Mouse (Mus musculus): ENCODE measurements at regions not wholly inside any gene's neighbourhood (a gene's known extent, or its start where the extent isn't known, plus 50 kb on each side); places are given as distances from the start of the nearest gene placed in this dataset.

- Histone ChIP-seq H3K27ac (replicated peaks; ENCODE audit: low read depth, low read length) (no peak overlapping the region), H3K27me3 (ENCODE audit: control insufficient read depth, insufficient read depth, low read length) (no peaks in the 10 kb centered on the region), H3K9ac (replicated peaks; ENCODE audit: low read length) (no peak overlapping the region), H3K4me2 (ENCODE audit: low read depth, low read length) (no peak overlapping the region), H3K4me1 (ENCODE audit: control insufficient read depth, insufficient read depth, low read length) (peaks cover 3% of the 10 kb centered on the region; the same call in 1 of the 2 replicates), H3K9me3 (replicated peaks; ENCODE audit: control insufficient read depth, low read length) (no peaks in the 10 kb centered on the region), H3K4me3 (ENCODE audit: low read depth, low read length) (no peak overlapping the region), H3K36me3 (replicated peaks; ENCODE audit: control insufficient read depth, insufficient read depth, low read depth, low read length) (no peaks in the 10 kb centered on the region)
- DNase-seq (ENCODE audit: low spot score) (no peak), ATAC-seq (replicated peaks; ENCODE audit: insufficient number of reproducible peaks, low FRiP score, low TSS enrichment, low read depth) (no peak)
- 49% methylated on average over 6 of the region's 6 CpGs for WGBS
Measured at GRCm38 (mm10) chr9:35328503-35328902, 60.8 kb downstream of the Rpusd4 start.

GRCm38 (mm10) chr9:35330386-35330785 is 62.7 kb downstream of the Rpusd4 start:
- no peak overlapping the region for H3K4me3 ChIP-seq (ENCODE audit: low read depth, low read length)
- no peaks in the 10 kb centered on the region for H3K36me3 ChIP-seq (replicated peaks; ENCODE audit: control insufficient read depth, insufficient read depth, low read depth, low read length)
- WGBS: 87% methylated on average over 2 of the region's 2 CpGs
- no peaks in the 10 kb centered on the region for H3K9me3 ChIP-seq (replicated peaks; ENCODE audit: control insufficient read depth, low read length)
- no peak for DNase-seq (ENCODE audit: low spot score)
- H3K27ac ChIP-seq (replicated peaks; ENCODE audit: low read depth, low read length): peak overlapping the region; percentile 83
- ATAC-seq (replicated peaks; ENCODE audit: insufficient number of reproducible peaks, low FRiP score, low TSS enrichment, low read depth): no peak
- peaks cover 7% of the 10 kb centered on the region for H3K4me1 ChIP-seq (ENCODE audit: control insufficient read depth, insufficient read depth, low read length)
- no peak overlapping the region for H3K4me2 ChIP-seq (ENCODE audit: low read depth, low read length)
- H3K27me3 ChIP-seq (ENCODE audit: control insufficient read depth, insufficient read depth, low read length): no peaks in the 10 kb centered on the region; the same call in 1 of the 2 replicates
- no peak overlapping the region for H3K9ac ChIP-seq (replicated peaks; ENCODE audit: low read length)

GRCm38 (mm10) chr9:35331241-35331680 is 63.6 kb downstream of the Rpusd4 start:
- Histone ChIP-seq H3K4me1 (ENCODE audit: control insufficient read depth, insufficient read depth, low read length) (peaks cover 13% of the 10 kb centered on the region), H3K4me2 (ENCODE audit: low read depth, low read length) (no peak overlapping the region)
- WGBS: 6% methylated on average over 7 of the region's 7 CpGs

GRCm38 (mm10) chr9:35332688-35333630 is 65.3 kb downstream of the Rpusd4 start:
- no peak for ATAC-seq (replicated peaks; ENCODE audit: insufficient number of reproducible peaks, low FRiP score, low TSS enrichment, low read depth)
- H3K27ac ChIP-seq (replicated peaks; ENCODE audit: low read depth, low read length): no peak overlapping the region
- no peaks in the 10 kb centered on the region for H3K36me3 ChIP-seq (replicated peaks; ENCODE audit: control insufficient read depth, insufficient read depth, low read depth, low read length)
- 72% methylated on average over 11 of the region's 11 CpGs for WGBS
- peaks cover 11% of the 10 kb centered on the region for H3K4me1 ChIP-seq (ENCODE audit: control insufficient read depth, insufficient read depth, low read length)
- H3K4me3 ChIP-seq (ENCODE audit: low read depth, low read length): no peak overlapping the region
- DNase-seq (ENCODE audit: low spot score): no peak
- H3K9me3 ChIP-seq (replicated peaks; ENCODE audit: control insufficient read depth, low read length): no peaks in the 10 kb centered on the region
- H3K9ac ChIP-seq (replicated peaks; ENCODE audit: low read length): no peak overlapping the region
- no peaks in the 10 kb centered on the region; the same call in 1 of the 2 replicates for H3K27me3 ChIP-seq (ENCODE audit: control insufficient read depth, insufficient read depth, low read length)
- no peak overlapping the region for H3K4me2 ChIP-seq (ENCODE audit: low read depth, low read length)

More at GRCm38 (mm10) chr9:35331241-35331680, 63.6 kb downstream of the Rpusd4 start:
- peak overlapping the region; percentile 83 for H3K27ac ChIP-seq (replicated peaks; ENCODE audit: low read depth, low read length)
- DNase-seq (ENCODE audit: low spot score) (peak; percentile 83), ATAC-seq (replicated peaks; ENCODE audit: insufficient number of reproducible peaks, low FRiP score, low TSS enrichment, low read depth) (peak; percentile 71)
- H3K9me3 ChIP-seq (replicated peaks; ENCODE audit: control insufficient read depth, low read length): no peaks in the 10 kb centered on the region
- H3K36me3 ChIP-seq (replicated peaks; ENCODE audit: control insufficient read depth, insufficient read depth, low read depth, low read length): no peaks in the 10 kb centered on the region
- no peaks in the 10 kb centered on the region; the same call in 1 of the 2 replicates for H3K27me3 ChIP-seq (ENCODE audit: control insufficient read depth, insufficient read depth, low read length)
- H3K9ac ChIP-seq (replicated peaks; ENCODE audit: low read length): peak overlapping the region; percentile 5; the same call in 1 of the 2 replicates
- no peak overlapping the region for H3K4me3 ChIP-seq (ENCODE audit: low read depth, low read length)

GRCm38 (mm10) chr9:35333631-35334005 is 66.0 kb downstream of the Rpusd4 start:
- peaks cover 11% of the 10 kb centered on the region for H3K4me1 ChIP-seq (ENCODE audit: control insufficient read depth, insufficient read depth, low read length)
- no peaks in the 10 kb centered on the region; the same call in 1 of the 2 replicates for H3K27me3 ChIP-seq (ENCODE audit: control insufficient read depth, insufficient read depth, low read length)
- ATAC-seq (replicated peaks; ENCODE audit: insufficient number of reproducible peaks, low FRiP score, low TSS enrichment, low read depth): no peak
- H3K9ac ChIP-seq (replicated peaks; ENCODE audit: low read length): no peak overlapping the region
- no peaks in the 10 kb centered on the region for H3K36me3 ChIP-seq (replicated peaks; ENCODE audit: control insufficient read depth, insufficient read depth, low read depth, low read length)
- no peak overlapping the region for H3K27ac ChIP-seq (replicated peaks; ENCODE audit: low read depth, low read length)
- 64% methylated on average over 8 of the region's 8 CpGs for WGBS
- no peaks in the 10 kb centered on the region for H3K9me3 ChIP-seq (replicated peaks; ENCODE audit: control insufficient read depth, low read length)
- no peak for DNase-seq (ENCODE audit: low spot score)
- H3K4me3 ChIP-seq (ENCODE audit: low read depth, low read length): no peak overlapping the region
- H3K4me2 ChIP-seq (ENCODE audit: low read depth, low read length): no peak overlapping the region

GRCm38 (mm10) chr9:35334536-35334935 is 66.9 kb downstream of the Rpusd4 start:
- H3K9ac ChIP-seq (replicated peaks; ENCODE audit: low read length): no peak overlapping the region
- H3K4me2 ChIP-seq (ENCODE audit: low read depth, low read length): no peak overlapping the region
- no peaks in the 10 kb centered on the region for H3K9me3 ChIP-seq (replicated peaks; ENCODE audit: control insufficient read depth, low read length)
- H3K4me3 ChIP-seq (ENCODE audit: low read depth, low read length): no peak overlapping the region
- peaks cover 11% of the 10 kb centered on the region for H3K4me1 ChIP-seq (ENCODE audit: control insufficient read depth, insufficient read depth, low read length)
- WGBS: 69% methylated on average over 5 of the region's 5 CpGs
- no peak for ATAC-seq (replicated peaks; ENCODE audit: insufficient number of reproducible peaks, low FRiP score, low TSS enrichment, low read depth)
- DNase-seq (ENCODE audit: low spot score): no peak
- no peaks in the 10 kb centered on the region for H3K36me3 ChIP-seq (replicated peaks; ENCODE audit: control insufficient read depth, insufficient read depth, low read depth, low read length)
- H3K27me3 ChIP-seq (ENCODE audit: control insufficient read depth, insufficient read depth, low read length): no peaks in the 10 kb centered on the region; the same call in 1 of the 2 replicates
- no peak overlapping the region for H3K27ac ChIP-seq (replicated peaks; ENCODE audit: low read depth, low read length)

GRCm38 (mm10) chr9:35335181-35335580 is 67.5 kb downstream of the Rpusd4 start:
- Histone ChIP-seq H3K27ac (replicated peaks; ENCODE audit: low read depth, low read length) (no peak overlapping the region), H3K4me2 (ENCODE audit: low read depth, low read length) (no peak overlapping the region), H3K4me3 (ENCODE audit: low read depth, low read length) (no peak overlapping the region), H3K9ac (replicated peaks; ENCODE audit: low read length) (no peak overlapping the region), H3K36me3 (replicated peaks; ENCODE audit: control insufficient read depth, insufficient read depth, low read depth, low read length) (no peaks in the 10 kb centered on the region), H3K27me3 (ENCODE audit: control insufficient read depth, insufficient read depth, low read length) (no peaks in the 10 kb centered on the region; the same call in 1 of the 2 replicates), H3K9me3 (replicated peaks; ENCODE audit: control insufficient read depth, low read length) (no peaks in the 10 kb centered on the region), H3K4me1 (ENCODE audit: control insufficient read depth, insufficient read depth, low read length) (peaks cover 11% of the 10 kb centered on the region)
- ATAC-seq (replicated peaks; ENCODE audit: insufficient number of reproducible peaks, low FRiP score, low TSS enrichment, low read depth): no peak
- no peak for DNase-seq (ENCODE audit: low spot score)
- WGBS: 72% methylated on average over 3 of the region's 3 CpGs
